Mouse (Mus musculus) forebrain, embryonic 10.5 days (tissue): ENCODE data around the gene Nkx6-2. TPM values are rescaled to one million over a fixed set of nuclear protein-coding genes. Genes with fewer than 3 reads are reported as not detected.

Experiments used
- DNase-seq: peaks from one replicate; pipeline ENCODE4 v3.0.0-alpha.2; 2017; ENCODE audit warnings: low spot score; ENCODE audit errors: extremely low spot score
- H3K27ac ChIP-seq: fragments of 300-500 bp; sonication (generic); 2 replicates; pipeline ENCODE4 v1.5.1; 2016; ENCODE audit warnings: mild to moderate bottlenecking
- H3K27me3 ChIP-seq: fragments of 300-500 bp; sonication (generic); 2 replicates; pipeline ENCODE4 v1.6.1; 2016; ENCODE audit warnings: mild to moderate bottlenecking; ENCODE audit not compliant: poor library complexity, severe bottlenecking
- H3K36me3 ChIP-seq: fragments of 300-500 bp; sonication (generic); replicated peaks from 2 replicates; pipeline ENCODE4 v1.6.1; 2016; ENCODE audit warnings: mild to moderate bottlenecking, moderate library complexity
- H3K4me1 ChIP-seq: fragments of 300-500 bp; sonication (generic); 2 replicates; pipeline ENCODE4 v1.6.1; 2016
- H3K4me3 ChIP-seq: fragments of 300-500 bp; sonication (generic); 2 replicates; pipeline ENCODE4 v1.5.1; 2016; ENCODE audit warnings: mild to moderate bottlenecking, moderate library complexity
- H3K9me3 ChIP-seq: fragments of 300-500 bp; sonication (generic); 2 replicates; pipeline ENCODE4 v1.6.1; 2016; ENCODE audit warnings: mild to moderate bottlenecking, moderate library complexity
- WGBS: fragments of 180-500 bp; shearing (Covaris S2); methylation state at CpG from one replicate; pipeline ENCODE4 v1.1.7; 2016; 5-methylcytosine and 5-hydroxymethylcytosine counted together
- polyA plus RNA-seq: library from polyadenylated mRNA; unstranded; fragments of >200 nt; fragmentation: Nextera tagmentation; extraction: Ambion mirVana; gene quantifications from 2 replicates; pipeline ENCODE4 v1.2.1, GENCODE M21; 2016

The Nkx6-2 gene
- 2.0 and 5.5 TPM in 2 replicates for polyA plus RNA-seq

GRCm38 (mm10) chr7:139582595-139582994 is at the start of gene Nkx6-2:
TSS of gene Nkx6-2 (minus strand) at chr7:139582797.
- under 1% methylated on average over 56 of the region's 56 CpGs for WGBS
- peak within 1 kb of the TSS; percentile 31; the same call in 1 of the 2 replicates for H3K27ac ChIP-seq
- peaks cover 100% of the 10 kb centered on the region for H3K27me3 ChIP-seq
- no peaks in the 10 kb centered on the region for H3K9me3 ChIP-seq
- H3K4me1 ChIP-seq, result peaks cover 48% of the 10 kb centered on the region
- H3K4me3 ChIP-seq, result peak within 1 kb of the TSS; percentile 54
- peaks cover 11% of the 10 kb centered on the region for H3K36me3 ChIP-seq
- peak; percentile 64 for DNase-seq

- Histone ChIP-seq H3K9me3 (no peaks in the 10 kb centered on the region), H3K36me3 (no peaks in the 10 kb centered on the region), H3K27me3 (0 out of 2 replicates have a peak, but pooled peaks cover under 1% of the 10 kb centered on the region), H3K4me1 (no peaks in the 10 kb centered on the region), H3K27ac (no peak overlapping the region), H3K4me3 (no peak overlapping the region)
- DNase-seq, result no peak
- 90% methylated on average over 9 of the region's 9 CpGs for WGBS
These were observed 42.6 kb upstream of the Nkx6-2 start for GRCm38 (mm10) chr7:139625156-139625555.

- DNase-seq, result no peak
- Histone ChIP-seq H3K4me1 (no peaks in the 10 kb centered on the region), H3K36me3 (no peaks in the 10 kb centered on the region), H3K27me3 (0 out of 2 replicates have a peak, but pooled peaks cover 9% of the 10 kb centered on the region), H3K9me3 (no peaks in the 10 kb centered on the region), H3K4me3 (no peak overlapping the region), H3K27ac (no peak overlapping the region)
- WGBS, result 92% methylated on average over 13 of the region's 13 CpGs
These were observed 40.0 kb upstream of the Nkx6-2 start for GRCm38 (mm10) chr7:139622568-139622967.

- peak; percentile 69 for DNase-seq
- no peaks in the 10 kb centered on the region for H3K36me3 ChIP-seq
- no peak overlapping the region for H3K4me3 ChIP-seq
- no peak overlapping the region for H3K27ac ChIP-seq
- WGBS, result 56% methylated on average over 12 of the region's 12 CpGs
- H3K9me3 ChIP-seq, result no peaks in the 10 kb centered on the region
- H3K4me1 ChIP-seq, result peaks cover 9% of the 10 kb centered on the region; the same call in 1 of the 2 replicates
- peaks cover 50% of the 10 kb centered on the region for H3K27me3 ChIP-seq
These were observed 33.5 kb upstream of the Nkx6-2 start for GRCm38 (mm10) chr7:139615767-139616766.

- Histone ChIP-seq H3K27me3 (peaks cover 28% of the 10 kb centered on the region), H3K27ac (no peak overlapping the region), H3K4me3 (no peak overlapping the region), H3K9me3 (no peaks in the 10 kb centered on the region), H3K36me3 (no peaks in the 10 kb centered on the region), H3K4me1 (no peaks in the 10 kb centered on the region)
- DNase-seq, result no peak
- WGBS, result 85% methylated on average over 2 of the region's 2 CpGs
These were observed 27.7 kb upstream of the Nkx6-2 start for GRCm38 (mm10) chr7:139610328-139610727.

- no peaks in the 10 kb centered on the region for H3K36me3 ChIP-seq
- H3K9me3 ChIP-seq, result no peaks in the 10 kb centered on the region
- 80% methylated on average over 6 of the region's 6 CpGs for WGBS
- no peak for DNase-seq
- peaks cover 73% of the 10 kb centered on the region for H3K27me3 ChIP-seq
- H3K4me3 ChIP-seq, result no peak overlapping the region
- H3K27ac ChIP-seq, result no peak overlapping the region
- H3K4me1 ChIP-seq, result no peaks in the 10 kb centered on the region
These were observed 13.3 kb upstream of the Nkx6-2 start for GRCm38 (mm10) chr7:139595862-139596261.

GRCm38 (mm10) chr7:139595311-139595710 is 12.7 kb upstream of the Nkx6-2 start:
- H3K36me3 ChIP-seq, result no peaks in the 10 kb centered on the region
- H3K4me1 ChIP-seq, result no peaks in the 10 kb centered on the region
- WGBS, result 81% methylated on average over 6 of the region's 6 CpGs
- H3K27ac ChIP-seq, result no peak overlapping the region
- peaks cover 73% of the 10 kb centered on the region for H3K27me3 ChIP-seq
- H3K9me3 ChIP-seq, result no peaks in the 10 kb centered on the region
- no peak for DNase-seq
- no peak overlapping the region for H3K4me3 ChIP-seq

GRCm38 (mm10) chr7:139591311-139591710 is 8.7 kb upstream of the Nkx6-2 start:
- no peaks in the 10 kb centered on the region for H3K9me3 ChIP-seq
- no peak for DNase-seq
- no peaks in the 10 kb centered on the region for H3K36me3 ChIP-seq
- H3K27me3 ChIP-seq, result peaks cover 96% of the 10 kb centered on the region
- H3K27ac ChIP-seq, result no peak overlapping the region
- peaks cover 9% of the 10 kb centered on the region for H3K4me1 ChIP-seq
- H3K4me3 ChIP-seq, result no peak overlapping the region
- WGBS, result 90% methylated on average over 5 of the region's 5 CpGs

GRCm38 (mm10) chr7:139590302-139590701 is 7.7 kb upstream of the Nkx6-2 start:
- Histone ChIP-seq H3K27me3 (peaks cover 98% of the 10 kb centered on the region), H3K9me3 (no peaks in the 10 kb centered on the region)
- 43% methylated on average over 3 of the region's 3 CpGs for WGBS

GRCm38 (mm10) chr7:139587919-139588318 is 5.3 kb upstream of the Nkx6-2 start:
- H3K36me3 ChIP-seq, result no peaks in the 10 kb centered on the region
- H3K27ac ChIP-seq, result no peak overlapping the region
- peaks cover 34% of the 10 kb centered on the region for H3K4me1 ChIP-seq
- peaks cover 99% of the 10 kb centered on the region for H3K27me3 ChIP-seq
- DNase-seq, result no peak
- H3K9me3 ChIP-seq, result no peaks in the 10 kb centered on the region
- WGBS, result 33% methylated on average over 7 of the region's 7 CpGs
- no peak overlapping the region for H3K4me3 ChIP-seq

More at GRCm38 (mm10) chr7:139590302-139590701, 7.7 kb upstream of the Nkx6-2 start:
- no peak overlapping the region for H3K27ac ChIP-seq
- no peaks in the 10 kb centered on the region for H3K36me3 ChIP-seq
- peaks cover 20% of the 10 kb centered on the region for H3K4me1 ChIP-seq
- no peak overlapping the region for H3K4me3 ChIP-seq
- peak; percentile 47 for DNase-seq

GRCm38 (mm10) chr7:139585183-139585821 is 2.7 kb upstream of the Nkx6-2 start:
- peak; percentile 29 for DNase-seq
- 2% methylated on average over 29 of the region's 29 CpGs for WGBS
- H3K27me3 ChIP-seq, result peaks cover 100% of the 10 kb centered on the region
- no peaks in the 10 kb centered on the region for H3K9me3 ChIP-seq
- no peak overlapping the region for H3K27ac ChIP-seq
- no peaks in the 10 kb centered on the region for H3K36me3 ChIP-seq
- 0 out of 2 replicates have a peak overlapping the region, but pooled peaks have one; percentile 12 for H3K4me3 ChIP-seq
- H3K4me1 ChIP-seq, result peaks cover 56% of the 10 kb centered on the region

- DNase-seq, result peak; percentile 46
- Histone ChIP-seq H3K36me3 (no peaks in the 10 kb centered on the region), H3K4me3 (peak overlapping the region; percentile 12; the same call in 1 of the 2 replicates), H3K9me3 (no peaks in the 10 kb centered on the region), H3K27me3 (peaks cover 100% of the 10 kb centered on the region), H3K4me1 (peaks cover 56% of the 10 kb centered on the region), H3K27ac (no peak overlapping the region)
- WGBS, result 1% methylated on average over 53 of the region's 53 CpGs
These were observed 1.9 kb upstream of the Nkx6-2 start for GRCm38 (mm10) chr7:139584221-139585175.
